Comparison of ENCODE assay signal across 21 mouse cellular contexts in the genomic region with DNA sequence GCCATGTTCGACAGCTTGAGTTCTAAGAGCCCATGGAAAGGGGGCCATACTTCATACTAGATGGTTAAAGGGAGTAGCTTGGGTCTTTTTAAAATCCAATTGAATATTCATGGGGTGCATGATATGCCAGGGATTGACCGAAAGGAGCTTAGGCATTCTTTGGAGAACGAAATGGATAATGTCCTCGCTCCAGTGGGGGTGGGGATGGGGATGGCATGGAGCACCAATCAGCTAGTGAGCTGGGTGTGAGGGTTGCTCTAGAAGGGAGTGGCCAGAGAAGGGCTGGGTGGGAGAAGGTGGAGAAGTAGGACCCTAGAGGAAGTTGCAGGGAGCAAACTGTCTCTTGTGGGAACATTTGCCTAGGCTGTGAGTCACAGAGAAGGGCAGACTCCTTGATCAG.
DNase-seq lines count a peak whose midpoint lies in the region; ATAC-seq and TF ChIP-seq lines count a peak whose summit lies in the region.
"Had no signal": no experiment of that assay in that cellular context is flagged by ENCODE, and none has a peak within 500 bp of the region (broad histone marks: within the 10 kb centered on the region; RNA-seq: fewer than 3 reads in every experiment).

No protein-coding gene starts in this region.

- H3K27me3 ChIP-seq in forebrain, embryonic 12.5 days = no peaks in the 10 kb centered on the region
- H3K27me3 ChIP-seq in forebrain, postnatal 0 days (ENCODE audit: insufficient read depth, low read length) = no peaks in the 10 kb centered on the region
- H3K27me3 ChIP-seq in forebrain, embryonic 16.5 days (replicated peaks; ENCODE audit: control insufficient read depth, insufficient read depth, low read length) = no peaks in the 10 kb centered on the region; the same call in 1 of the 2 replicates
- no peaks in the 10 kb centered on the region for H3K27me3 ChIP-seq in hindbrain, postnatal 0 days (ENCODE audit: insufficient read depth, low read length)
- no peaks in the 10 kb centered on the region for H3K27me3 ChIP-seq in midbrain, embryonic 16.5 days (ENCODE audit: control insufficient read depth, insufficient read depth, low read depth, low read length)
- H3K27me3 ChIP-seq: CH12.LX; embryonic facial prominence, embryonic 13.5 days had no signal

- 46% methylated on average over 4 of the region's 4 CpGs for WGBS in forebrain, embryonic 12.5 days
- 24% methylated on average over 4 of the region's 4 CpGs for WGBS in forebrain, postnatal 0 days
- 29% methylated on average over 4 of the region's 4 CpGs for WGBS in forebrain, embryonic 16.5 days
- 35% methylated on average over 4 of the region's 4 CpGs for WGBS in hindbrain, postnatal 0 days
- 17% methylated on average over 4 of the region's 4 CpGs for WGBS in midbrain, embryonic 16.5 days

- H3K9me3 ChIP-seq in forebrain, embryonic 12.5 days = no peaks in the 10 kb centered on the region
- no peaks in the 10 kb centered on the region for H3K9me3 ChIP-seq in forebrain, postnatal 0 days (ENCODE audit: low read length)
- H3K9me3 ChIP-seq in forebrain, embryonic 16.5 days (ENCODE audit: control insufficient read depth, low read length) = no peaks in the 10 kb centered on the region
- no peaks in the 10 kb centered on the region for H3K9me3 ChIP-seq in hindbrain, postnatal 0 days (ENCODE audit: low read length)
- H3K9me3 ChIP-seq in midbrain, embryonic 16.5 days (replicated peaks; ENCODE audit: control insufficient read depth, low read length, poor library complexity, severe bottlenecking) = no peaks in the 10 kb centered on the region
- H3K9me3 ChIP-seq: embryonic facial prominence, embryonic 13.5 days; heart, embryonic 15.5 days; megakaryocyte, embryonic 14.5 days had no signal

- H3K4me2 ChIP-seq in forebrain, embryonic 12.5 days = no peak overlapping the region
- no peak overlapping the region for H3K4me2 ChIP-seq in forebrain, postnatal 0 days (ENCODE audit: low read depth)
- no peak overlapping the region for H3K4me2 ChIP-seq in forebrain, embryonic 16.5 days (ENCODE audit: low read length)
- H3K4me2 ChIP-seq in hindbrain, postnatal 0 days (ENCODE audit: low read depth, low read length) = no peak overlapping the region
- H3K4me2 ChIP-seq in midbrain, embryonic 16.5 days (ENCODE audit: low read length) = no peak overlapping the region
- H3K4me2 ChIP-seq: embryonic facial prominence, embryonic 13.5 days; heart, embryonic 15.5 days; liver, embryonic 11.5 days had no signal

- H3K4me1 ChIP-seq in forebrain, embryonic 12.5 days = peaks cover 87% of the 10 kb centered on the region
- peaks cover 23% of the 10 kb centered on the region for H3K4me1 ChIP-seq in forebrain, postnatal 0 days (ENCODE audit: insufficient read depth)
- peaks cover 62% of the 10 kb centered on the region for H3K4me1 ChIP-seq in forebrain, embryonic 16.5 days (replicated peaks; ENCODE audit: control insufficient read depth, insufficient read depth, low read length)
- H3K4me1 ChIP-seq in hindbrain, postnatal 0 days (ENCODE audit: insufficient read depth, low read length) = peaks cover 74% of the 10 kb centered on the region
- H3K4me1 ChIP-seq in midbrain, embryonic 16.5 days (ENCODE audit: control insufficient read depth, insufficient read depth, low read length) = peaks cover 70% of the 10 kb centered on the region

- H3K27ac ChIP-seq in forebrain, embryonic 12.5 days = 0 out of 2 replicates have a peak overlapping the region, but pooled peaks have one; percentile 88
- no peak overlapping the region for H3K27ac ChIP-seq in forebrain, postnatal 0 days (ENCODE audit: low read depth, low read length)
- no peak overlapping the region for H3K27ac ChIP-seq in forebrain, embryonic 16.5 days (ENCODE audit: low read length)
- H3K27ac ChIP-seq in hindbrain, postnatal 0 days = peak overlapping the region; percentile 85; the same call in 1 of the 2 replicates
- peak overlapping the region; percentile 59 for H3K27ac ChIP-seq in midbrain, embryonic 16.5 days (ENCODE audit: low read length)
- H3K27ac ChIP-seq: embryonic facial prominence, embryonic 13.5 days; heart, embryonic 15.5 days had no signal

- intact Hi-C loops in left cerebral cortex, postnatal 25 days (cut with DNase I) = no loop called here

- no peak overlapping the region for H3K4me3 ChIP-seq in forebrain, embryonic 12.5 days (replicated peaks)
- no peak overlapping the region for H3K4me3 ChIP-seq in forebrain, postnatal 0 days (ENCODE audit: low read depth, low read length)
- no peak overlapping the region for H3K4me3 ChIP-seq in forebrain, embryonic 16.5 days (replicated peaks; ENCODE audit: low read length)
- no peak overlapping the region for H3K4me3 ChIP-seq in hindbrain, postnatal 0 days (ENCODE audit: low read length)
- H3K4me3 ChIP-seq in midbrain, embryonic 16.5 days (ENCODE audit: low read depth, low read length) = no peak overlapping the region
- H3K4me3 ChIP-seq: embryonic facial prominence, embryonic 13.5 days; heart, embryonic 15.5 days; megakaryocyte, embryonic 14.5 days had no signal

- no peak for DNase-seq in forebrain, postnatal 0 days
- DNase-seq in hindbrain, postnatal 0 days (ENCODE audit: low spot score) = no peak
- no peak for DNase-seq in kidney, postnatal 14 days
- DNase-seq in left cerebral cortex, postnatal 25 days (ENCODE audit: low spot score in 2 of 2) = no peak
- DNase-seq: adrenal gland, postnatal 36 days; gastrocnemius, postnatal 25 days; heart, postnatal 4 days; kidney, postnatal 25 days; lung, adult 2 months; retina, postnatal 1 day; right cerebral cortex, postnatal 4 days; thymus, adult 2 months had no signal

- ATAC-seq in forebrain, embryonic 12.5 days (ENCODE audit: low FRiP score) = no peak
- ATAC-seq in forebrain, postnatal 0 days = no peak
- 0 out of 2 replicates have a peak, but pooled peaks have one; percentile 8 for ATAC-seq in forebrain, embryonic 16.5 days
- ATAC-seq in hindbrain, postnatal 0 days = no peak
- no peak for ATAC-seq in midbrain, embryonic 16.5 days
- ATAC-seq: intestine, embryonic 16.5 days had no signal

- TF ChIP-seq CTCF in forebrain, postnatal 0 days (IDR thresholded peaks at IDR 0.05; ENCODE audit: low read depth) = no peak
- no peak for TF ChIP-seq CTCF in hindbrain, postnatal 0 days (IDR thresholded peaks at IDR 0.05; ENCODE audit: low read depth)

- no peak overlapping the region for H3K9ac ChIP-seq in forebrain, embryonic 12.5 days
- no peak overlapping the region for H3K9ac ChIP-seq in forebrain, postnatal 0 days
- H3K9ac ChIP-seq in forebrain, embryonic 16.5 days (replicated peaks; ENCODE audit: low read depth, low read length) = no peak overlapping the region
- H3K9ac ChIP-seq in hindbrain, postnatal 0 days (replicated peaks; ENCODE audit: low read length) = no peak overlapping the region
- H3K9ac ChIP-seq in midbrain, embryonic 16.5 days (ENCODE audit: low read depth, low read length) = no peak overlapping the region
- H3K9ac ChIP-seq: embryonic facial prominence, embryonic 13.5 days; heart, embryonic 15.5 days had no signal

- peaks cover 17% of the 10 kb centered on the region; the same call in 1 of the 2 replicates for H3K36me3 ChIP-seq in forebrain, embryonic 12.5 days (replicated peaks)
- no peaks in the 10 kb centered on the region for H3K36me3 ChIP-seq in forebrain, postnatal 0 days (ENCODE audit: insufficient read depth)
- H3K36me3 ChIP-seq in forebrain, embryonic 16.5 days (ENCODE audit: control insufficient read depth, insufficient read depth) = no peaks in the 10 kb centered on the region
- H3K36me3 ChIP-seq in hindbrain, postnatal 0 days (ENCODE audit: insufficient read depth, low read length) = no peaks in the 10 kb centered on the region
- H3K36me3 ChIP-seq in midbrain, embryonic 16.5 days (ENCODE audit: control insufficient read depth, insufficient read depth, low read length) = no peaks in the 10 kb centered on the region
- H3K36me3 ChIP-seq: heart, embryonic 15.5 days had no signal

Comparison
In these comparisons a context has a peak if more than half of its experiments do, and no peak if none do; other contexts are left out.
1. H3K27ac ChIP-seq: peak in forebrain, embryonic 12.5 days (single experiment), hindbrain, postnatal 0 days (single experiment) and midbrain, embryonic 16.5 days (single experiment); none in forebrain, postnatal 0 days (single experiment) and forebrain, embryonic 16.5 days (single experiment).